Mouse (Mus musculus): Measurements from ENCODE around the gene 1700011M02Rik.
"Not testable (repeated sequence)": the region's sequence is repeated elsewhere in the genome, so short reads cannot be mapped to it uniquely, and the experiment has no call there.

1700011M02Rik gene

DNA sequence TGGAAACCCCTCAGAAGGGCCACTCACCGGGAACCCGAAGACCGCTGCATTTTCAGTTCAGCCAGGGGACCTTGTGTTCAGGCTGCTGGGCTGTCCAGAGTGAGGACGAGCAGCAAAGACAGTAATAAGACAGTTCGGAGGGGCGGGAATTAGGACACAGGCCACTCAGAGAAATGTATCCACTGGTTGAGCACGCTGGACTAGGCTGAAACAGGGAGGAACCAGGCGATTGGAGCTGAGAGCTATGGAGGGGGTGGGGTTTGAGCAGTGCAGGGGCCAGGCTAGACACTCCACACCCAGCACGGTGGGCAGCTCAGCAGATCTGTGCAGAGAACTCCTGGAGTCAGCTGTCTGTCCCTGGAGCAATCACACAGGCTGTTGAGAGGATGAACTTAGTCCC lies at the start of gene 1700011M02Rik, which contains the start of gene Dmrtc1a:
1700011M02Rik (plus strand) TSS at position 319 of the 400 bp plus-strand sequence.
Dmrtc1a (minus strand) TSS at position 101 of the 400 bp plus-strand sequence.
- in situ Hi-C loops (cut with MboI, MseI), result not testable (repeated sequence)

DNA sequence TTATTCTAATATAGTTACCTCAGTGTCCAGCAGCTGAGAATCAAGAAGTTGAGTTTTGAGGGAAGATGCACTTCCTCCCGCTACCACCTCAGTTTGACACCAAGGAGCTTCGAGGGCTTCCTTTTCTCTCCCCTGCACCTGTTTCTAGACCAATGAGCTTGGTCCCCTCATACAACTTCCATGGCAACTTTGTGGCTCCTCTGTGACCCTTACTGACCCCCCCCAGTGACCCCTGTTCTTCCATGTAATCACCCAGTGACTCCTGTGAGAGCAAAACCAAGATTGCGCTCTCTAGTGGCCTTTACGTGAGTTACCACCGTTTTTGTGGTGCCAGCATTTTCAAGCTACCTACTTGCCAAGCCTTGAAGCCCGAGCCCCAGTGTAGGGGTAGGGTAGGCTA lies 40.8 kb upstream of the 1700011M02Rik start, which contains the start of gene 1700031F05Rik:
1700031F05Rik (minus strand) TSS at position 101 of the 400 bp plus-strand sequence.
- in situ Hi-C loops (cut with MboI, MseI), result loop anchor here (10.0 kb wide), 1 partner anchor 63 kb away; the partner anchor contains the start of gene Dmrtc1c1

DNA sequence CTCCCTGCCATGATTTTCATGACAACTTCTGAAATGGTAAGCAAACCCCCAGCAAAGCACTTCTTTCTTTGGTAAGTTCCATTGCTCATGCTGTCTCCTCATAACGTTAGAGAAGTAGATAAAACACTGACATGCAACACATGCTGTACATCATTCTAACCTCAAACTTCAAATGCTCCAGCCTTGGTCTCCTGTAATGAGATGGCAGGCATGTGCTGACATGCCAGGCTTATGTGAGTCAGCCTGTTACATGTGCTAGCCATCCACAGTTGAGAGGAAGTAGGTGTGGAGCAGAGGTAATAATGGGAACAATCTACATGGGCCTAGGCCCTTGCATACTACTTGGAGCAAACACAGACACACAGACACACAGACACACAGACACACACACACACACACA lies 6.1 kb downstream of the 1700011M02Rik start:
- in situ Hi-C loops (cut with MboI, MseI), result not testable (repeated sequence)

DNA sequence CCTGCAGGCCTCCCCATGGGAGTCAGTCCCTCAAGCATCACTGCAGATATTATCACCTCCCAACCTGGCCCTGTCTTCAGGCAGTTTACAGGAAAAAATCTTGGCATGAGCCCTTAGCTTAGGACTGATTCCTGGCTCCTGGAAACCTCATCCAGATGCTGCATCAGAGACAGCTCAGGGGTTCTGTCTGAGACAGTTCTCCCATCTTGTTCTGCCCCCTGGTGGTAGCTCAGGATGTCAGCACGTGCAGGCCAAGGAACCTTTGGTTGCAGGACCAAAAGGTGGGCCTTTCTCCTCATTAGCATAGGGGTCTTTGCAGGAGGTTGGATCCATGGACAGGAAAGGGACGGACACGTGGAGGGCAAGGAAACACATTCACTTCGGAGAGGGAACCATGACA lies 18.0 kb downstream of the 1700011M02Rik start:
- in situ Hi-C loops (cut with MboI, MseI), result not testable (repeated sequence)

DNA sequence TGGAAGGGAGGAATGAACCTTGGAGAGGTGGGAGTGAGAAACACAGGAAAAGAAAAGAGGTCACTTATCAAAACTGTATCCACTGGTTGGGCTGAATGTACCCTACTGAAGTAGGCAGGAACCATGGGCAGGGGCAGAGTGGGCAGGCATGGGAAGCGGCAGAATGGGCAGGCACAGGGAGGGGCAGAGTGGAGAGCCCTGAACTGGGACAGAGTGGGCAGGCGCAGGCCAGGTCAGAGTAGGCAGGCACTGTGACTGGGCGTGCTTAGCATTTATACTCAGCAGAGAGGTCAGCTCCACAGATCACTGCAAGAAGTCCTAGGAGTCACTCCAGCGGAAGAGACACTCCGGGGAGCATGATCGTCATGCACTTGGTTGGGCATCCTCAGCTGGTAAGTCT lies 19.4 kb downstream of the 1700011M02Rik start, which contains the start of gene 1700018G05Rik:
1700018G05Rik (plus strand) TSS at position 301 of the 400 bp plus-strand sequence.
- in situ Hi-C loops (cut with MboI, MseI), result not testable (repeated sequence)

DNA sequence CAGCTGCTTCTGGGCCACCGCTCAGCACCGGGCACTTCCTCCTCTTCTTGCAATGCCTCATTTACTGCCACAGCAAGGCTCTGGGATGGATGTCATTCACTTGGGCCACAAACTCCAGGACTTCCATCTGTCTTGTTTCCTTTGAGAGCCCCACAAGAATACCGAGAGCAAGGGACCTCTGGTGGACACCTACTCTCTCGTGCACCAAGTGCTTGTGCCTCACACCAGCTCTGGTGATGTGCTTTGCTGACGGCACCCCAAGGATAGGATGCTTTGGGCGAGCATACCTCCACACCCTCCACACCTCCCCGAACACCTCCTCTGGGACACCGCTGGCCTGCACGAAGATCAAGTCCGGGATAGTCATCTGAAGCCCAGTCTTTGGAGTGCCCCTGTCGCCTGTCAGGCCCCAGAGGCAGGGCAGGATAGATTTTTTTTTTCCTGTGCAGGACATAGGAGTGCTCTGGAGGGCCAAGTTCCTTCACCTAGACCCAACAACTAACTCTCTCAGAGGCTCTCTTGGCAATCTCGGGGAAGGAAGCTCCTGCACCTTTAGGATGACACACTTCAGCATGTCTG lies 24.4 kb downstream of the 1700011M02Rik start:
- in situ Hi-C loops (cut with MboI, MseI), result loop anchor here (5.0 kb wide), 1 partner anchor 251 kb away; no protein-coding TSS in a partner anchor

DNA sequence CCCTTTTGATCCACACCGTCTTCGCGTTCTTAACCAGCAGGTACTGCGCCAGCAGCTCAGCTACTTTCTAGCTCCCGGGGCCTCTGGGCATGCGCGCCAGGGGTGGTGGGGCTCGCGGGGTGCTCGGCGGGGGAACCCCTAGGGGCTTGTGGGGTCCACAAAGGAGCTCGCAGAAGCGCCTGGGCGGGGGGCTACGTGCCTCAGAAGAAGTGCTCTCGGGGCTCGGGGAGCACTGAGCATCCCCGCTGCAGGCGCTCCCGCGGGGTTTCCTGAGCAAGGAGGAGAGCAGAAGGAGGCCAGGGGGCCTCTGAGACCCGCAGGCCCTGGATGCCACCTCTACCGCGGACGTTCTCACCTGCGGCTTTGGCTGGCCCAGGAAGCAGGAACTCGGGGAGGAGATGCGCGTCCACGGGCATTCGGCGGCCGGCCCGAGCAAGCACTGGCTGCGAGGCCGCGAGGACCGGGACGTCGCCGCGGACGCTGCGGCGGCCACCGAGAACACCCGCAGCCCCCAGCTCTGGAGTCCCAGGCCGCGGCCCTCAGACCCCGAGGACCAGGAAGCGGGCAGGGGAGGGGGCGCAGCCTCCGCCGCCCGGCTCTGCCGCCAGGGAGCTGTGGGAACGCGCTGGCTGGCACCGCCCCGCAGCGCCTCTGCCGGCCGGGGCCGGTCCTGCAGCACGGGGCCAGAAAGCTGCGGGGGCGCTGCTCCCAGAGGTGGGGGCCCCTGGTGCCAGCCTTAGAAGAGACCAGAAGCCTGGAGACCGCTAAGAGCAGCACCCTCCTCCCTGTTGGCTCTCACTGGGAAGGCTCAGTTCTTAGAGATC lies 25.1 kb downstream of the 1700011M02Rik start:
- in situ Hi-C loops (cut with MboI, MseI), result loop anchor here (5.0 kb wide), 1 partner anchor 251 kb away; no protein-coding TSS in a partner anchor

DNA sequence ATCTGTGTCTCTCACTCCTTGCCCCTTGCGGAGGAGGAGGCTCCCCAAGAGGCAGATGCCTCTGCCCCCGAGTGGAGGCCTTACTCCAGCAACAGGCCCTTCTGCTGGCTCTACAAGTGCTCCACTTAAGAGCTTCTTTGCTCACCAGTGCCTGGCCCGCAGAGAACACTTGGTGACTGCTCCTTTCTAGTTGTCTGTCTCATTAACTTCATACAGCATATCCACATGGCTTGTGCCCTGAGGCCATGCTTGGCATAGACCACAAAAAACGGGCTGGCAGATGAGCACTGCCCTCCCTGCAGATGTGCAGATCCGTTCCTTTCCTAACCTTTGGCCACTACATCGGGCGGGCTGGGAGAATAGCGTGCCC lies 25.7 kb downstream of the 1700011M02Rik start:
- in situ Hi-C loops (cut with MboI, MseI), result loop anchor here (5.0 kb wide), 1 partner anchor 252 kb away; no protein-coding TSS in a partner anchor

DNA sequence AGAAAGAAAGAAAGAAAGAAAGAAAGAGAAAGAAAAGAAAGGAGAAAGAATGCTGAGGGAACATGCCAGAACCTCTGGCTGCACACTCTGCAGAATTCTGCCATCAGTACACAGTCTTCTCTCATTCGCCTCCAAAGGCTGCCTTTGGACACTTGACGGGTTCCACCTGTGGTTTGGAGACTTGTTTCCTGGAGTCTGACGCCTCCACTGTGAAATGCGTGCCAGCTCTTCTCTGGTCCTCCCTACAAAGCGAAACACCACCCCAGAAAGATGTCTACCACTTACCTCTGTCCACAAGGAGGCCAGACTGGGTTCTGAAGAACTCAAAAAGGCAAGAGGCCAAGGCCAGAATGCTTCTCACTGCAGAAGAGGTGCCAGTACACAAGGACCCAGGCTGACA lies 28.0 kb downstream of the 1700011M02Rik start:
- in situ Hi-C loops (cut with MboI, MseI), result no loop called here

DNA sequence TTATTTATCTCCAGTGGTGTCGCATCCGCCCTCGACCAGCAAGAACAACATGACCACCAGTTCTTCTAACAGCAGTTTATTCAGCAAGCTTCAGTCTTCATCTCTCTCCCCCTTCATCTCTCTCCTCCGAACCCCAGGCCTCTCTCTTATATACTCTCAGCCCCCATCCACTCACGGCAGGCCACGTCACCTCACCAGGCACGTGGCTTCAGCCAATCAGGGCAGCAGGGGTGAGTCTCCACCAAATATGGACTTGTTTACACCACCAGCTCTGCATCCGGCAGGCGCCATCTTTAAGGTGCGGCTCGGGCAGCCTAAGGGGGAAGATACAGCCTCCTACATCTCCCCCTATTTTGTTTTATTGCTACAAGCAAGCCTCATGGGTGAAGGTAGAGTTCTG lies 41.4 kb downstream of the 1700011M02Rik start:
- in situ Hi-C loops (cut with MboI, MseI), result not testable (repeated sequence)

DNA sequence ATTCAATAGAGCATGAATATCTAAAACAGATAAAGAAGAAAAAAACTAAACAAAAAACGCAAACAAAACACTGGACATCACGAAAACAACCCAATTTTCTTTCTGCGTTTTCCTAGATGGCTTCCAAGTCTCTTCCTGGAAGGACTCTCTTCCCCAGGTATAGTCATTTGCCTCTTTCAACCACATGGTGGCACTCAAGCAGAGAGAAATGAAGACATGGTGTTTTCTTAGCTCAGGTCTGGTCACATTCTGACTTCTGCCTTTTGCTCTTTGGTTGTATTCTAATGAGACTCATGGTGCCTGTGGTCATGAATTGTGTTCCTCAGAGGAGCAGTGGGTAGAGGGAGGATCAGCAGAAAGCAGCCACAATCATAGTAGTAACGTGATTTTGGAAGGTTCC lies 50.2 kb downstream of the 1700011M02Rik start:
- in situ Hi-C loops (cut with MboI, MseI), result no loop called here
